Mouse (Mus musculus) gastrocnemius, adult 8-10 months (tissue): ENCODE results near the gene Trim14. TPM values are rescaled to one million over a fixed set of nuclear protein-coding genes. Genes with fewer than 3 reads are reported as not detected.
"Not testable (repeated sequence)": the region's sequence is repeated elsewhere in the genome, so short reads cannot be mapped to it uniquely, and the experiment has no call there.

Experiments used
- DNase-seq, 2 experiments: peaks; one replicate each; pipeline ENCODE4 v3.0.0; 2022; ENCODE audit warnings: low spot score in 2 of 2
- total RNA-seq, 4 experiments: library from RNA; stranded (reverse); gene quantifications; 2 replicates each; pipeline ENCODE4 v1.2.4; 2022

Gene Trim14
- total RNA-seq, result under 1 TPM in 3 of 4 experiments, not detected in 1; 0.58 to 0.77 (median 0.62) TPM

DNA sequence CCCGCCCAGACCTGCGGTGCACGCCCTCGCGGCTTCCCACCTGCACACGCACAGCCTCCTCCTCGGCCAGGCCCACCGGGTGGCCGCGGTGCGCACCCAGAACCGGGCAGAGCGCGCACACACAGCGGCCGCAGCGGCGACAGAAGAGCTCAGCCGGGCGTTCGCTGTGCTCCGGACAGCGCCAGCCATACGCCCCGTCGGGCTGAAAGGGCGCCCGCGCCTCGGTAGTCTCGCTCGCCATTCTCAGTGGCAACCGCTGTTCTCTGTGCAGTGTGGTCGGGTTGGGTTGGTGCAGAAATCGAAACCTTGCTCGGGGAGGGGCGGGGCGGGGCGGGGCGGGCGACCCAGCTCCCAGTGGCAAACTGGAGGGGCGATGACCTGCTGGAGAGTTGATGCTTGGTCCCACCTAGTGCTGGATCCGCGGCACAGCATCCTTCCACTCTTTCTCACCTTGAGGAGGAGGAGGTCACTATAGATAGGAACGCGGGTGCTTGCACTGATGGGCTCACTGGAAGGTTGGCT, at the start of gene Trim14:
Gene Trim14, minus strand, starts transcription at position 302 of the 522 bp plus-strand sequence.
- no peak for DNase-seq

DNA sequence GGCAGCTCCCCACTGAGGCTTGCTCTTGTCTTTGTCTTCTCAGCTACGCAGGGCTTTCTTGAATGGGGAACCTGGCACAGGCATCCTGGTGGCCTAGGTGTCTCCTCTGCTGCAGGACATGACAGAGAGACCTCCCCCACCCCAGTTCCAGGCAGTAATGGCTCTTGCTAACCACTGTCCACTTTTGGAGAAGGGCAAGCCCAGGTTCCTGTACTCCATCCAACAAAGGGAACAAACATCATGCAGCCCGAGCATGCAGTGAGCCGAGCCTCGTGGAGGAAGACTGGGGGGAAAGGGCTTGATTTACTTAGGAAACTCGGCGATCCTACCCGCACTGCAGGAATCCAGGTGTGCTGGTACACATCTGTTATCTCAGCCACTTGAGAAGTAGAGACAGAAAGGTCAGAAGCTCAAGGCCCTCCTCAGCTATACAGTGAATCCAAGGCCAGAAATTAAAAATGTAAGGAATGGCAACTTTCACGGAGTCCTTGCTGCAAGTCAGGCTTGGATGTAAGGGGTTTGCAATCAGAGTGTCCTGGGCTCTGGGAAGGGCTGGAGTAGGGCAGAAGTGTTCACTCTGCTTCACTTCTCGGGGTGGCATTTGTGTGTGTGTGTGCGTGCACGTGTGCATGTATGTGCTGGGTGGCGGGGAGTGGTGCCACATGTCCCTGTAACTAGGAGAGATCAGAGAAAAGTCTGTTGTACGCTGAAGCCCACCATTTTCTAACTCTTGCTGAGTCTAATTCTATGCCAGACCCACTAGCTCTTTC, 49.3 kb upstream of the Trim14 start:
- DNase-seq, result no peak

DNA sequence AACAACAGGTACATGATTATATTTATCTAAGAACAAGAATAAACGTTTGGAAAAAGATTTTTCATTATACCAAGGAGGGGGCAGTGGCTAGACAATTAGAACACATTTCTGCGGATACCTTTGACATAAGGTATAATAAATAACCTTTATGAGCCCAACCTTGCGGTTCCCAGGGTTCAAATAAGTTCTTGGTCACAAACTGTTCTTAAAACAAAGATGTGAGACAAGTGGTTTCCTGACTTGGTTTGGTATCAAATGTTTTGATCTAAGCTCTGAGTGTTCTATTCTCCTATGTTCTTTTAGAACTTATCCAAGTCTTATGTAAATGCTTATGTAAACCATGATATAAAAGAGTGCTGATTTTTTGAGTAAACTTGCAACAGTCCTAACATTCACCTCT, 48.6 kb upstream of the Trim14 start:
- DNase-seq, result not testable (repeated sequence)

DNA sequence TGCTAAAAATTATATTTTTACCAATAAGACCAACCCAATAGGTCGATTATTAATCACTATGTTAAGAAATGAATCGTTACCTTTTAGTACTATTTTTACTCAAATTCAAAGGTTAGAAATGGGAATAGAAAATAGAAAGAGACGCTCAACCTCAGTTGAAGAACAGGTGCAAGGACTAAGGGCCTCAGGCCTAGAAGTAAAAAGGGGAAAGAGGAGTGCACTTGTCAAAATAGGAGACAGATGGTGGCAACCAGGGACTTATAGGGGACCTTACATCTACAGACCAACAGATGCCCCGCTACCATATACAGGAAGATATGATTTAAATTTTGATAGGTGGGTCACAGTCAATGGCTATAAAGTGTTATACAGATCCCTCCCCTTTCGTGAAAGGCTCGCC, 48.1 kb upstream of the Trim14 start:
- DNase-seq, result not testable (repeated sequence)

DNA sequence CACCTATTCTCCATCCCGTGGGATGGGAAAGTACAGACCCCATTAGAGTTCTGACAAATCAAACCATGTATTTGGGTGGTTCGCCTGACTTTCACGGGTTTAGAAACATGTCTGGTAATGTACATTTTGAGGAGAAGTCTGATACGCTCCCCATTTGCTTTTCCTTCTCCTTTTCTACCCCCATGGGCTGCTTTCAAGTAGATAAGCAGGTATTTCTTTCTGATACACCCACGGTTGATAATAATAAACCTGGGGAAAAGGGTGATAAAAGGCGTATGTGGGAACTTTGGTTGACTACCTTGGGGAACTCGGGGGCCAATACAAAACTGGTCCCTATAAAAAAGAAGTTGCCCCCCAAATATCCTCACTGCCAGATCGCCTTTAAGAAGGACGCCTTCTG, 46.1 kb upstream of the Trim14 start:
- not testable (repeated sequence) for DNase-seq

DNA sequence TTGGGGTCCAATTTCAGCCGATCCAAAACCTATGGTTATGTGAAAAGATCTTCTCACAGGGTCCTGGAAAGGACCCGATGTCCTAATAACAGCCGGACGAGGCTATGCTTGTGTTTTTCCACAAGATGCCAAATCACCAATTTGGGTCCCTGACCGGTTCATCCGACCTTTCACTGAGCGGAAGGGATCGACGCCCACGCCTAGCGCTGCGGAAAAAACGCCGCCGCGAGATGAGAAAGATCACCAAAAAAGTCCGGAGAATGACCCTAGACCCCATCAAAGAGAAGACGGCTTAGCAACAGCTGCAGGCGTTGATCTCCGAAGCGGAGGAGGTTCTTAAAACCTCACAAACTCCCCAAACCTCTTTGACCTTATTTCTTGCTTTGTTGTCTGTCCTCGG, 45.6 kb upstream of the Trim14 start:
- DNase-seq, result not testable (repeated sequence)

DNA sequence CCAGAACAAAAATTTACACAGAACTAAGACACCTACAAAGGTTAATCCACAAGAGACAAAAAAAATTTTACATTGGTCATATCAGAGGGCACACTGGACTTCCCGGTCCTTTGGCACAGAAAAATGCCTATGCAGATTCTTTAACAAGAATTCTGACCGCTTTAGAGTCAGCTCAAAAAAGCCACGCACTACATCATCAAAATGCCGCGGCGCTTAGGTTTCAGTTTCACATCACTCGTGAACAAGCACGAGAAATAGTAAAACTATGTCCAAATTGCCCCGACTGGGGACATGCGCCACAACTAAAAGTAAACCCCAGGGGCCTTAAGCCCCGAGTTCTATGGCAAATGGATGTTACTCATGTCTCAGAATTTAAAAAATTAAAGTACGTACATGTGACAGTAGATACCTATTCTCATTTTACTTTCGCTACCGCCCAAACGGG, 44.9 kb upstream of the Trim14 start:
- not testable (repeated sequence) for DNase-seq

DNA sequence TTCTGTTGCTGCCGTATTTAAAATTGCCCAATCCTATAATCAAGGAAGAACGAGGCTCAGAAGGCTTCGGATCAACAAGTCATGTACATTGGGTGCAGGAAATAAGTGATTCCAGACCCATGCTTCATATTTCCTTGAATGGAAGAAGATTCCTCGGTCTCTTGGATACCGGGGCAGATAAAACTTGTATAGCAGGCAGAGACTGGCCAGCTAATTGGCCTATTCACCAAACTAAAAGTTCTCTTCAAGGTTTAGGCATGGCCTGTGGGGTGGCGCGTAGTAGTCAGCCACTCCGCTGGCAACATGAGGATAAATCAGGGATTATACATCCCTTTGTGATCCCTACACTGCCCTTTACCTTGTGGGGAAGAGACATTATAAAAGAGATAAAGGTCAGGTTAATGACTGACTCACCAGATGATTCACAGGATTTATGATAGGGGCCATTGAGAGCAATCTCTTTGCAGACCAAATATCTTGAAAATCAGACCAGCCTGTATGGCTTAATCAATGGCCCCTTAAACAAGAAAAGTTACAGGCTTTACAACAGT, 42.9 kb upstream of the Trim14 start:
- DNase-seq, result not testable (repeated sequence)

DNA sequence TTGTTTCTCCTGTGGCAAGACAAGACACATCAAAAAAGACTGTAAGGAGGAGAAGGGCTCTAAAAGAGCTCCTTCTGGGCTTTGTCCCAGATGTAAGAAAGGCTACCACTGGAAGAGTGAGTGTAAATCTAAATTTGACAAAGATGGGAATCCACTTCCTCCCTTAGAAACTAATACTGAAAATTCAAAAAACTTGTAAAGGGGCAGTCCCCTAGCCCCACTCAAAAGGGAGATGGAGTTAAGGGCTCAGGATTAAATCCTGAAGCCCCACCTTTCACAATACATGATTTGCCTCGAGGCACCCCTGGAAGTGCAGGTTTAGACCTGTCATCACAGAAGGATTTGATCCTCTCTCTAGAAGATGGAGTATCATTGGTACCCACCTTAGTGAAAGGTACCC, 42.3 kb upstream of the Trim14 start:
- no peak for DNase-seq

DNA sequence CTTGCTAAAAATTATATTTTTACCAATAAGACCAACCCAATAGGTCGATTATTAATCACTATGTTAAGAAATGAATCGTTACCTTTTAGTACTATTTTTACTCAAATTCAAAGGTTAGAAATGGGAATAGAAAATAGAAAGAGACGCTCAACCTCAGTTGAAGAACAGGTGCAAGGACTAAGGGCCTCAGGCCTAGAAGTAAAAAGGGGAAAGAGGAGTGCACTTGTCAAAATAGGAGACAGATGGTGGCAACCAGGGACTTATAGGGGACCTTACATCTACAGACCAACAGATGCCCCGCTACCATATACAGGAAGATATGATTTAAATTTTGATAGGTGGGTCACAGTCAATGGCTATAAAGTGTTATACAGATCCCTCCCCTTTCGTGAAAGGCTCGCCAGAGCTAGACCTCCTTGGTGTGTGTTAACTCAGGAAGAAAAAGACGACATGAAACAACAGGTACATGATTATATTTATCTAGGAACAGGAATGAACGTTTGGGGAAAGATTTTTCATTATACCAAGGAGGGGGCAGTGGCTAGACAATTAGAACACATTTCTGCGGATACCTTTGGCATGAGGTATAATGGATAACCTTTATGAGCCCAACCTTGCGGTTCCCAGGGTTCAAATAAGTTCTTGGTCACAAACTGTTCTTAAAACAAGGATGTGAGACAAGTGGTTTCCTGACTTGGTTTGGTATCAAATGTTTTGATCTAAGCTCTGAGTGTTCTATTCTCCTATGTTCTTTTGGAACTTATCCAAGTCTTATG, 39.8 kb upstream of the Trim14 start:
- not testable (repeated sequence) for DNase-seq

DNA sequence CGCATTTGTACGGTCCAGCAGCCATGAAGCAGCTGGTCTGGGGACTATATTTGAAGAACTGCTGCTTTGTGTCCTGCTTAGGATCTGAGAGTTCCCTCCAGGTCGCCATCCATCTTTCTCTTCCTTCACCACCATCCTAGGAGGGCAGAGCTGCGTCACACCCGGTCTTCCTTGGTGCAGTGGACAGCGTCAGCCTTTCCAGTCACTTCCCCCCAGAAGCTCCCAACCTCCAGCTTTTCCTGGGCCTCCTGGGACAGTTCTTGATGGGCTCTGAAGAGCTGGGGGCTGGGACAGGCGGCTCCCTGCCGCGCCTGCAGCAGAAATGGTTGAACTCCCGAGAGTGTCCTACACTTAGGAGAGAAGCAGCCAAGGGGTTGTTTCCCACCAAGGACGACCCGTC, 38.9 kb upstream of the Trim14 start:
- DNase-seq, result no peak

DNA sequence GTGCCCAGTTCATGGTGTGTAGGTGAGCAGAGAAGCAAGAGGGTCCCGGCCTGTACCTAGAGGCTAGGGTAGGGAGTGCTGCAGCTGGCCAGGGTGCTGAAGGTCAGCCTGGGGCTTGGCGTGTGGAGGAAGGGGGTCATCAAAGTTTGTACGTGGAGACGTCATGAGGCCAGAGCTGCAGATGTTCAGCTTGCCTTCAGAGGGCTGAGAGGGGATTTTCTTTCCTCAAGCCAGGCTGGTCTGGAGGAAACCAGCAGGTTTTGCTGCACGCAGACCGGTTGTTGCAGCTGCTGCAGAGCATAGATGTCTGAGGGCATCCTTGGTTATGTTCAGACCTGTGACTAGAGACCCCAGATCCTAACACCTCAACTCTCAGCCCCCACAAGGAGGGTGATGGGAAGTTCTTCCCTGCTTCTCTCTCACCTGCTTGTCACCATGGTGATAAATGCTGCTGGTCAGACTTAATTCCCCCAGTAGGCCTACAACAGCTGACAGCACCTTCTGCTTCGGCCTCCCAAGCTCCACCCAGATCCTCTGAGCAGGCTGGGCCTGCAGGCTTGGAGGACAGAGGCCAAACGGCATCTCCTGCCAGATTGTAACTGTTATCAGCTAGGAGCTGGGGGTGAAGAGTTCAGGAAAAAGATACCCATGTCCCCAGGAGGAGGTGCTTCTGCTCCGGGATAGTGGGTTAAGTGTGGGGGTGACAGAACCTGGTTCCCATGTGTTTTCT, 38.2 kb upstream of the Trim14 start:
- no peak for DNase-seq

DNA sequence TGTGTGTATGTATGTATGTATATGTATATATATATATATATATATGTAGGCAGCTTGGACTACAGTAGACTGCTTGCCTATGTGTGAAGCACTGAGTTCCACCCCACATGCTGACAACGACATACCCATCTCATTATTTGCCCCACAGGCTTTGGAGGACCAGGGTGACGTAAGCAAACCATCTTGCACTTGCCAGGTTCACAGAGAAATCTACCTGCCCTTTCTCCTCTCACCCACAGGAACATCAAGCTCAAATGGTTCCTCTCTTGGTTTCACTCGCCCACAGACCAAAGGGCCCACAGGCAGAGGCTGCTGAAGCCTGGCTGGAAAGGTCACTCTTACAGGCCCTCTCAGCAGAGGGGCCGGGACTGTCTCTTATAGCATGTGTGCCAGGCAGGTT, 36.7 kb upstream of the Trim14 start:
- no peak for DNase-seq

DNA sequence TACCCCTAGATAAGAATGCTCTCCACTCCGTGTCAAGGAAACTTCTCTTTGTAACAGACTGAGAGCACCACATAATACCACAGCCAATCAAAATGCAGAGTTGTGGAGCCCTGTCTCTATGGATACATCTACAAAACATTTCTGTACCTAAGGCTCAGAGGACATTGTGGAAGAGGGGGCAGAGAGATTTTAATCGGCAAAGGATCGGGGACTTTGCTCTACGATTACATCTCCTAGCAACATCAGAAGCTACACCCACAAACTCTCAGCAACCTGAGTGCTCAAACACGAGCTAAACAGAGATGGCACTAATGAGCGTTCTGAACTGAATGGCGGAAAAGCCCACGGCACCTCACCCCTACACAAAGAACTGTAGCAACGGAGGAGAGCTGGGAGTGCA, 35.8 kb upstream of the Trim14 start:
- no peak for DNase-seq

DNA sequence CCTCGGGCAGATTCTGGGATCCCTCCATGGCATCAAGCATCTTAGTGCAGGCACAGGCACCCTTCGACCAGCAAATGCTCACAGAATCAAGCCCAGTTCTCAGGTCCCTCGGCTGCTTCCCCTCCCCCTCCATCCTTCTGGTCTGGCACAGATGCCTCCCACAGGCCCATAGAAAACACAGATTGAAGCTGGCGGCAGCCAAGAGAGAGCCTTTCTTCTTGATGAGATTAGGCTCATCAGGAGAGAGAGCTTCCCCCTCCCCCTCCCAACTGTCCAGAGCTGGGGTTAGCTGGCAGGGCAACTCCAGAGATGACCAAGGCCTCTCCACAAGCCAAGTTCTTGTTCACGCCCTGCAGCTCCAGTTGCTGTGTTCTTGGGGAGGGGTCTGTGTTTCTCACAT, 33.7 kb upstream of the Trim14 start:
- DNase-seq, result no peak

DNA sequence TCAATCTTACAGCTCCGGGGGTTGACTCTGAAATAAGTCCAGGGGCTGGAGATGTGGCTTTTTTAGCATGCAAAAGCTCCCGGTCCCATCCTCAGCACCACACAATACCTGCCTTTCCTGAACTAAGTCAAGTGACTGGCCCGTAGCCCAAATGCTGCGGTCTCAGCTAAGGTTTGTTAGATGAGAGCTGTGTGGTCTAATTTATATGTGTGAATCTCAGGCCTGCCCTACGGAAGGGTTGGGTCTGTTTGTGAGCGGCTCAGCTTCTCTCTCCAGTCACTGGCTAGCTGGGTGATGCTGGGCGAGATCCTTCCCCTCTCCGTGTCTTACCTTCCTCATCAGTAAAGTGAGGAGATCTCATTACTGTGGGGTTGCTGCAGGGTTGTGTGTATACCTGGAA, 32.2 kb upstream of the Trim14 start:
- DNase-seq, result no peak

DNA sequence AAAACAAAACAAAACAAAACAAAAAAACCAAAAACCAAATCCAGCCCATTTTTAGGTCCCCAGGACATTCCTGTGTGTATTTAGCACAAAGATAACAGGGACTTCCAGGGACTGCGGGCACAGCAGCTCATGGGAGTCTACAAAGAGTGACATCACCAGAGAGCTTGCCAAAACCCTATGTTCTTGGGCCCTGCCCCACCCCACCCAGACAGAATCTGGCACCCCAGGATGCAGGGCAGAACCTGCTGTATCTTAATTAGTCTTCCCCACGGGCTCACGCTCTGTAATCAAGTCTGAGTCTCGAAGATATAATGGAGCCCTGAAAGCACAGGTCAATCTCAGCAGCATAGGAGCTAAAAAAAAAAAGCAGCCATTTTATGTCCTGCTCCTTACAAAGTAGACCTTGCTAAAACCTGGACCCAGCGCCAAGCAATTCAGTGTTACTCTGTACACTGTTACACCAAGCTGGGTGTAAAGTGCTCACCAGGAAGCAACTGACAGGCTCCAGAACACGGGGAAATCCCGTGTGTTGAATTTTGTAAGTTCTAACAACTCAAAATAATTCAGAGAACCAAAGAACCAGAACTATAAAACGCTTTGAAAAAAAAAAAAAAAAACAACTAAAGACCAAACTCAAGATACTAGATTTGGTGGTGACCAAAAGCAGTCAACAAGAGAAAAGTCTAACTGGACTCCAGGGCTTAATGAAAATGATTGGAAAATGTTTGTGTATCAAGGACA, 31.2 kb upstream of the Trim14 start:
- no peak for DNase-seq

DNA sequence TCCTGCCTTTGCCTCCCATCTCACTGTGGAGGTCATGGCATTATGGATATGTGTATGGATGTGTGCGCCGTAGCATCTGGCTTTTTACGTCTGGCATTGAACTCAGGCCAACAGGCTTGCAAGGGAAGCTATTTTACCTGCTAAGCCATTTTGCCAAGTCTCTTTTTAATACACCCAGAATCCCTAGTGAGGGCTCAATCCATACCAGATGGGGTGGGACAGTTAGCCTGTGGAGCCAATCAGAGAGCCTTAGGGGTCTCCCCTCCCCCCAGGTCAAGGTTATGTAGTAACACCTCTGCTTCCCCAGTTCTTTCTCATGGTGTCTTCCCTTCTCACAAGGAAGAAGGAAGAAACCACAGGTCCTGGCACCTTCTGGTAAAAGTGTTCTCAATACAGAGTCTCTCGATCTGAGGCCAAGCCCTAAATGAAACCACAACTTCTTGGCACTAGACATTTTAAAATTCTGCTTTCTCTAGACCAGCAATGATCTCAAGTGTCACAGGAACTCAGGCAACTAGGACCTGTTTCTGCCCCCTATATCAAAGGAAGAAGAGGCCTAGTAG, 29.5 kb upstream of the Trim14 start:
- no peak for DNase-seq

DNA sequence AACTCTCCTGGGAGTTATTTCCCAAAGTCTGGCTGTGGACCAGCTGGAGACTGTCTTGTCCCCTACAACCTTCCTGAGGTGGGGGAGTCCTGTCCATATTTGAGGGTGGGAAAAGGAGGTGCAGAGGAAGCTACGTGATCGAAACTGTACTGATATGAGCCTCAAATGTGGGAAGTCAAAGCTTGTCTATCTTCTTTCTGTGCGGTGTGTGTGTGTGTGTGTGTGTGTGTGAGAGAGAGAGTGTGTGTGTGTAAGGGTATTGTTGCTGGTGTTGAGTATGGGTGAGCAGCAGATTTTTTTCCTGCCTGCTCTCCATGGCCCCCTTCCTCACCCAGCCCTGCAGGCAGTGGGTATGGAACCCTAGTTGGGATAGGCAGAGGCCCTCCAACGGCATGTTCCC, 28.3 kb upstream of the Trim14 start:
- no peak for DNase-seq

DNA sequence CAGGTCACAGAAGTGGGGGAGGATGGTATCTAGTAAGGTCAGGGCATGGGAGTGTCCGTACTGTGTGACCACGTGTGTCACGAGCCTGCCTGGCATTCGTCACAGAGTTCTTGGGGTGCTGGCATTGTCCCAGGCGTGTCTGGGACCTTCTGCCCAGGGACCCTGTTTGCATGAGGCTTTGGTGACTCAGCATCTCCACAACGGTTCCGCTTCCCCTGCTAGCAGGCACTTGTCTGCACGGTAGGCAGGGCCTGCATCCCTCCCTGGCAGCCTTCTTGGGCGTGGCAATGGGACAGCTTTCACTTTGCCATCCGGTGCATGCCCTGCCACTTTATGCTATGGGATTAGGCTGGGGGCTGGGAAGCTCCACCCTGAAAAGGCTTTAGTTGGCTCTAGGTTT, 27.9 kb upstream of the Trim14 start:
- DNase-seq, result peak in 1 of 2 experiments; percentile 8
